Mouse (Mus musculus): ENCODE results near the gene Slc22a2. TPM values are rescaled to one million over a fixed set of nuclear protein-coding genes. Genes with fewer than 3 reads are reported as not detected.

Slc22a2 gene
- polyA plus RNA-seq, 1 experiment from 2014 or later = not detected

Other genes with a start within 250 kb of the Slc22a2 start
- gene Plg, start 205.5 kb upstream of the Slc22a2 start, polyA plus RNA-seq (2014; fragmentation: Nextera tagmentation; extraction: Ambion mirVana) = 0.07 TPM in 1 of 2 replicates, not detected in the other
- gene Slc22a3, start 76.4 kb upstream of the Slc22a2 start, polyA plus RNA-seq (2014; fragmentation: Nextera tagmentation; extraction: Ambion mirVana) = 0.12 and 0.15 TPM in 2 replicates
- not detected in 2 replicates for gene Slc22a1, start 91.7 kb downstream of the Slc22a2 start, polyA plus RNA-seq (2014; fragmentation: Nextera tagmentation; extraction: Ambion mirVana)
- 21.0 and 21.7 TPM in 2 replicates for gene Igf2r, start 185.5 kb downstream of the Slc22a2 start, polyA plus RNA-seq (2014; fragmentation: Nextera tagmentation; extraction: Ambion mirVana)

Data from forebrain, embryonic 11.5 days (tissue).